Mouse (Mus musculus): Measurements from ENCODE around the gene Gm11437.

Gm11437 gene

DNA sequence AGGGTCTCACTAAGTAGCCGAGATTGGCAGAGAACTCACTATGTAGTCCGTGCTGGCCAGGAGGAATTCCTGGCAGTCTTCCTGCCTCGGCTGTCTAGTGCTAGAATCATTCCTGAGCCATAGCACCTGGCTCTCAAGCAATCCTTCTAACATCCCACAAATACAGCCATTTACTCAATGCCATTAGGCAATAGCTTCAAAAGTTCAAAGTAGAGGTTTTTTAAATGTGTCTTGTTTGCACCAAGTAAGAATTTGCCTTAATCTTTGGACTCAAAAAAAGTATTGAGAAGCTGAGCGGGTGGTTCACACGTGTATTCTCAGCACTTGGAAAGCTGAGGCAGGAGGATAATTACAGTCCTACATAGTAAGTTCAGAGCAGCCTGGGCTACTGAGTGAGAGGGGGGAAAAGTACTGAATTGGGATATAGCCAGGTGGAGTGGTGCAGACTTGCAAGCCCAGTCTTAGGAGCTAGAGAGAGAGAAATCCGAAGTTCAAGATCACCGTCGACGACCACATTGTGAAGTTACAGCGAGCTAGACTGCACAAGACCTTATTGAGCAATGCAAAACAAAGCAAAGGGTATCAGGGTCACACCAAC lies 22.0 kb downstream of the Gm11437 start:
- in situ Hi-C loops (cut with MboI, MseI) = no loop called here

DNA sequence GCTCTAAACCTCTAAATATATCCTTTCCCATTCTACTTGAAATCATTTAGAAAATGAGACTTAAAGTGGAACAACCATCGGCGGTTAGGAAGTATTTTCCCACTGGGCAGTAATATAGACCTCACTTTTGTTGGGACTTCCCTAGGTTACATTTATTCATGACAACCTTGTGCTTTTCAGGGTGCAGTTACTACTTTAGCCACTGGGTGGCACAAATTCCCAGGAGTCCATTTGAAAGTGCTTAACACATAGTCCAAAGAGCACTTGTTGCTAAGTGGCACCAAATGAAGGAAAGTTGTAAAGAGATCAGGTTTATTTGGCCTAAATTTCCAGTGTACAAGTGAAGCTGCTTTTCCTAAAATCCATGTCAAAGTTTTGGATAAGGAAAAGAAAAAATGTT lies 25.5 kb downstream of the Gm11437 start:
- in situ Hi-C loops (cut with MboI, MseI) = no loop called here

DNA sequence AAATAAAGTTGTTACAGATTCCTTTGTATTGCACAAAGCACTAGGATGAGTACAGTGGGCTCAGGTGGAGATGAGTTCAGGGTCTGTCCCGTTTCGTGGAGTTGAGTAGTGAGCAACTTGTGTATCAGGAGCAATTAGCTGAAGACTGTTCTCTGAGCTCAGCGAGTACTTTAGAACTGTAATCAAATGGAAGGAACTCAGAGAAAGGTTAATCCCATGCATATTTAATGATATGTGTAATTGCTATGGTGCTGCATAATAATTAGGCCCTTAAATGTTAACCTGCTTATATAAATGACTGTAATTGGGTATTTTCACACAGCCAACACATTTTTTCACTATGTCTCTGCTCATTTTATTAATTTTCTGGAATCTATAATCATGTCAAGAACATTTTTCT lies 30.8 kb downstream of the Gm11437 start:
- in situ Hi-C loops (cut with MboI, MseI) = no loop called here

DNA sequence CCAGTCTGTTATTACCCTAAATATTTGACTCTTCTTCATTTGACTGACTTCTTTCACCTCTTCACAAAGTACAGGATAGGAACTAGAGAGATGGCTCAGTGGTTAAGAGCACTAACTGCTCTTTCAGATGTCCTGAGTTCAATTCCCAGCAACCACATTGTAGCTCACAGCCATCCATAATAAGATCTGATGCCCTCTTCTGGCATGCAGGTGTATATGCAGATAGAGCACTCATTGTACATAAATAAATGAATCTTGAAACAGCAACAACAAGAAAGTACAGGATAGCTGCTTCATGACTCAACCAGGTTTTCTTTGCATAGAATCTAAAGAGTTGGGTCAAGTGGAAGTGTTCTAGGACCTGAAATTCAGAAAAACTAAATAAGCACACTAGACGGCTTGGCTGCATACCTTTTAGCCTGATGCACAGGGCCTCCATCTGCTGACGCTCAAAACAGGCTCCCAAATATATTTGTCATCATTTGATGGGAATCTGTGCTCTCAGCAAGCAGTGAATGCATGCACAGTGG lies 32.9 kb downstream of the Gm11437 start:
- in situ Hi-C loops (cut with MboI, MseI) = no loop called here

DNA sequence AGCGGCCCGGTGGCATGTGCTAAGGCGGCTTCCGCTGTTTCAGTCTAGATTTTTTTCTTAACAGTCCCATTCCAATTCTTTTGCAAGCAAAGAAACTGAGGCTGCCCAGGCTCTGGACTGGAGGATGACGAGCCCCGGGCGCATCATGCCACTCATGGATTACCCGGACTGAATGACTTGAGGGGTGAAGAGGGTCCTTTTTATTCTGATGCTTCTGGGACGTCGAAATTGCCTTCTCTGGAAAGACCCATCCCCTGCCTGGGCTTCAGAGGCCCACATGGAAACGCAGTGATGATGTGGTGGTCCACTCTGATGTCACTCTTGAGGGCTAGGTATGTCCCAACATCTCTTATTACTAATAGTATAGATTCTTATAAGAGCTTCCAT lies 37.5 kb downstream of the Gm11437 start:
- in situ Hi-C loops (cut with MboI, MseI) = no loop called here

DNA sequence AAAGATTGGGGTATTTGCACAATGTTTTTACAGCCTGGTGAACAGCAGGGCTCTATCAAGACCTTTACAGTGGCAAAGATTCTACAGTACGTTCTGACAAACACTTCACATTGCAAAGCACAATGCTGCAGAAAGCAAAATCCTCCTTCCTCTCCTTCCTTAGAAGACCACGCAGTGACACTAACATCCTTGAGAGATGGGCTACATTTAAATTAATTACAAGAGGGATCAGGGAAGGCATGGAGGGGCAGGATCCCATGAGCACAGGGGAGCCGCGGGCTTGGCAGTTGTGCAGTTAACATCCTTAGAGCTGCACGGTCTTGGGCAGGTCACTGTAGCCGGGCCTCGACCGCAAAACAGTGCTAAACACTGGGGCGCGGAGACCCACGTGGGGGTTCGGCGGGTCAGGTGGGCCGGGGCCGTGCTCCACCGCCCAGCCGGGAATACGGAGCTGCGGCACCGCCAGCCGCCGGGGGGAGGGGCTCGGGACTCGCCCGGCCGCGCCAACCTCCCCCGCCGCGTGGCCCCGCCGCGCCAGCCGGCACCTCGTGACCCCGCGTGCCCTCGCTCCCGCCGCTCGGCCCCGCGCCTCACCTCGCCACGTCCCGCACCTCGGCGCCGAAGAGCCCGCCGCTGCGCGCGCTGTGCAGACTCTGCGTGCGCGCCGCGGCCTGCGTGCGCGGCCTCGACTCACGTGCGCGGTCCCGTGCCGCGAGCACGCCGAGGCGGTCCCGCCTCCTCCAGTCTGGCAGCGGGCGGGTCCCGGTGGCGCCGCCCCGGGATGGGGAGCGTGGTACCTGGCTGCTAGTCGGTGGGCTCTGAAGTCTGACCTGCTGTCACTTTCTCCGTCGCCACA lies 38.1 kb downstream of the Gm11437 start, which contains the start of the genes Tada2a and Acaca:
Gene Tada2a, minus strand, starts transcription at position 658 of the 856 bp plus-strand sequence.
Gene Acaca, plus strand, starts transcription at position 730 of the 856 bp plus-strand sequence.
- in situ Hi-C loops (cut with MboI, MseI) = no loop called here

DNA sequence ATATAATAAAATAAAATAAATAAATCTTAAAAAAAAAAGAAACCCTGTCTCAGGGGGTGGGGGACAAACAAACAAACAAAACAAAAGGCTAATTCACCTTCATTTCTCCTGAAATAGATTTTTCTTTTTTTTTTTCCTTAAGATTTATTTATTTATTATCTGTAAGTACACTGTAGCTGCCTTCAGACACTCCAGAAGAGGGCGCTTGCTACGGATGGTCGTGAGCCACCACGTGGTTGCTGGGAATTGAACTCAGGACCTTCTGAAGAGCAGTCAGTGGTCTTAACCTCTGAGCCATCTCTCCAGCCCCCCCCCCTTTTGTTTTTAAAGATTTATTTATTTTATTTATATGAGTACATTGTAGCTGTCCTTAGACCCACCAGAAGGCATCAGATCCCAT lies 39.3 kb downstream of the Gm11437 start:
- in situ Hi-C loops (cut with MboI, MseI) = no loop called here

DNA sequence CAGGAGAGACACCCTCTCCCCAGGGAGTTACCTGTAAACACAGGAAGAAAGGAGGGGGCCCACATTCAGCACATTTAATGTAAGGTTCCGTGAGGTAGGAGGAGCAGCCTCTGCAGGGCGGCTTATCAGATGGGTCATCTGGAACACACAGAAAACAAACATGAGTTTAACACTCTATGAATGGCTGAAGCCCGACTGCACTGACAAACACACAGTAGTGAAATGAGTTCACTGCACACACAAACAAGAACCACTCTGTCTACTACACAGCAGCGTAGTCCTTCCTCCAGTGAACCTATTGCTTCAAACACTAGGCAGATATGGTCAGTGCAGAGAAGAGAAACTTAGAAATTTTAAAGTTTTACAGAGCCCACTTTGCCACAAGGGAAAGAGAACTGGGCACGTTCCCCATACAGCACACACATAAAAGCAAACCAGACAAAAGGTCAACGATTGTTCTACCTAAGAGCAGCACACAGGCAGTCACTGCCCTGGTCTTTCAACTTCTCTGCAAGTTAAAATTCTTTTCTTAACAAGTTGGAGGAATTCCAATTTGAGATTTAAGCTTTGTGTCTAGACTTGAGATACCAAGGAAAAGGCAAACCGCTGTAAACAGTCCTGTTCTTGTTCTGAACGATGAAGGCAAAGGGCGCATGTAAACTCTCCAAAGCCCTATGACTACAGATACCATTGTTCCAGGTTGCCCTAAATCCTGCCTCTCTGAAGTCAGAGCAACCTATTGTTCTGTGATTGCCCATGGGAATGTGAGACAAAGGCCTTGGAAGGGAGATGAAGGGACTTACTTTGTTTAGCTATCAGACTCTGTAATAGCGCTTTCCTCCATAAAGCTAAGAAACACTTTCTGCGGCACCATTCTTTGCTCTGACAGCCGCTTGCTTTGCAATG lies 46.0 kb downstream of the Gm11437 start:
- in situ Hi-C loops (cut with MboI, MseI) = no loop called here

DNA sequence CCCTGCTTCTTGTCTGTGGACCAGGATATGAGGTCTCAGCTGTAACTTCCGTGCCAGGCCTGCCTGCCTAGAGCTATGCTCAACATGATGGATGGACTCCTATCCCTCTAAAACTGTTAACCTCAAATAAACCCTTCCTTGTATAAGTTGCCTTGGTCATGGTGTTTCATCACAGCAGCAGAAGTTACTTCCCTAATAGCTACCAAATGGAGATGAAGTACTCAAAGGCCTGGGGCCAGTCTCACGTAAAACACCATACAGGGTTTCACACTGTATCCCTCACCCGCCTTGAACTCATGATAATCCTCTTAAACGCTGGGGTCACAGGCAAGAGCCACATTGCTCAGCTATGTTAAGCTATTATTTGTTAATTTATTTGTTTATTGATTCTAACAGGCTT lies 49.8 kb downstream of the Gm11437 start:
- in situ Hi-C loops (cut with MboI, MseI) = no loop called here

DNA sequence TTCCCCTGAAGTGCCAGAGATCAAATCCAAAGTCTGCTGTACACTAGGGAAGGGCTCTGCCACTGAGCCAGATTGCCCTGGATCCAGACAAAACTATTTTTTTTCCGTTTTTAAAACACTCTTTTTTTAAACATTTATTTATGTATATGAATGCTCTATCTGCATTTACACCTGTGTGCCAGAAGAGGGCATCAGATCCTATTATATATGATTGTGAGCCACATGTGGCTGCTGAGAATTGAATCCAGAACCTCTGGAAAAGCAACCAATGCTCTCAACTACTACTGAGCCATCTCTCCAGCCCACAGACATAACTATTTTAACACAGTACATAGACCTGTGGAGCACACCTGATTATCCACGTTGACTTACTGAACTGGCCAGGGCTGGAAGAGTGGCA lies 51.1 kb downstream of the Gm11437 start:
- in situ Hi-C loops (cut with MboI, MseI) = no loop called here

DNA sequence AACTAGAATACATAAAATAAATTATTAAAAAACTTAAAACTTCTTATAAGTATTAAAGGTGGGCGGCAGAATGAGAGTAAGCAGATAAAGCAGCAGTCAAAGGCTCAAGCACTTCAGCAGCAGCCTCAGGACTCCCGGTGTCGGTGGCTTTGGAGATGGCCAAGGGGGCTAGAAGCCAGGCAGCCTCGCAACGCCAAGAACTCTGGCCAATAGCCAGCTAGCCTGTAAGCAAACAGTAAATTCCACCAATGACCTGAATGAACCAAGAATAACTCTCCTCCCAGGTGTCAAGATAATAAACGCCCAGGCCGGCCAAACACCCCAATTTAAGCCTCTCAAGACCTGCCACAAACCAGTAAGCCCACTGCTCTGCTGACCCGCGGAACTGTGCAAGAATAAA lies 51.6 kb downstream of the Gm11437 start:
- in situ Hi-C loops (cut with MboI, MseI) = no loop called here

DNA sequence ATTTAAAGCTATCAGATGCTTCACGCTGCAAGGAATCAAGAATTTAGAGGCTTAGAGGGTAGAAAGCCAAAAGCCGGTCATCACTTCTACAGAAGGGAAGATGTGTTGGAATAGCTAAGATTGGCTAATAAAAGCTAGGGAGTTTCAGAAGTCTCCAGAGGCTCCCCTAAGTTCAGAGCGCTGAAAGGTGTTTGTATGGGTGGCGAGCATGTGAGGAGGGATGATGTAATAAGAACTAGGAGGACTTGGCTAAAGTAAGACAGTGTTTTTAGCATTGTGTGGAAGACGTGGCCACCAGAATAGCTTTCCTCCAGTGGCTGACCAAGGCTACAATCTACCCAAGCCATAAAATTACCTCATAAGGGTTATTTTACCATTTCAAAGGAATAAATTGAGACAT lies 53.7 kb downstream of the Gm11437 start:
- in situ Hi-C loops (cut with MboI, MseI) = no loop called here

DNA sequence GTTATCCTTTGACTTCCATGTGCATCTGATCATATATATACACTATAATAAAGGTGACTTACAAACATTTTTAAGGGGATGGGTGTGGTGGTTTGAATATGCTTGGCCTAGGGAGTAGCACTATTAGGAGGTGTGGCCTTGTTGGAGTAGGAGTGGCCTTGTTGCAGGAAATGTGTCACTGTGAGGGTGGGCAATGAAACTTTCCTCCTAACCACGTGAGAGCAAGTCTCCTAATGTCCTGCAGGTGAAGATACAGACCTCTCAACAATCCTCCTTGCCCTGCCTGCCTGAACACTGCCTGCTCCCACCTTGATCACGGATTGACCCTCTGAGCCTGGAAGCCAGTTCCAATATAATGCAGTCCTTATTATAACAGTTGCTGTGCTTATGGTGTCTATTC lies 60.1 kb downstream of the Gm11437 start:
- in situ Hi-C loops (cut with MboI, MseI) = no loop called here

DNA sequence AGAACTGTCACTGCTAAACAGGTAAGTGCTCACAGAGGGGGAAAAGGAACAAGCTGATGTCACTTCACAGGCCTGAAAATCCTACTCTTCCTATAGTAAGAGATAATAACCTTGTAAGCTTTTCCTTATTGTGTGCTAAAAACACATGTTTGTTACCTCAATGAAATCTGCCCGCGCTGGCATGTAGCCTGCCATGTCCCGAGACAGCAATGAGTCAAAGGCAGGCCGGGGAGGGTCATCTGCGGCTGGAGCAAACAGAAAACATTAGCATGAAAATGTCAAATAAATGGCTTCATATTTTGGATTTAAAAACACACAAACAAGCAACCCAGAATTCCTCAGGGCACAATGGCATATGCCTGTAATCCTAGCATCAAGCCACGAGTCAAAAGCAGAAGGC lies 63.2 kb downstream of the Gm11437 start:
- in situ Hi-C loops (cut with MboI, MseI) = no loop called here

DNA sequence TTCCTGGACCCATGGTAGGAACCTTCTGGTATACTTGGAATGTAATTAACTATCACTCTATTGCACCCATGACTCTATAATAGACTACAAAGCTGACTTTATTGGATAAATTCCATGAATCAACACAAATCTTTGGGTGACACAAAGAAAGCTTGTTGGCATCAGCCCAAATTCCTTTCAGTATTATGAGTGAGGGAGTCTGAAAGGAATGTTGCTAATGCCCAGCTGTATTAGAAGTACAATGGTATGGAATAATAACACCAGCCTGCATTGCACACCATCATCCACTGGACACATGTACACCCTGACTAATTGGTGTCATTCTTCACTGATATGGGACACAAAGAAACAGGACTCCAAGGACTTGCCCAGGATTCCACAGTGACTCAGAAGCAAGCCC lies 66.1 kb downstream of the Gm11437 start:
- in situ Hi-C loops (cut with MboI, MseI) = no loop called here

Data from T-helper 2 cell (primary cell).